Mouse (Mus musculus) limb, embryonic 11.5 days (tissue): ENCODE measurements at regions not wholly inside any gene's neighbourhood (a gene's known extent, or its start where the extent isn't known, plus 50 kb on each side); places are given as distances from the start of the nearest gene placed in this dataset.
"Not testable (repeated sequence)": the region's sequence is repeated elsewhere in the genome, so short reads cannot be mapped to it uniquely, and the experiment has no call there.

Experiments
- ATAC-seq: fragments of 200-750 bp; cut with Nextera tagmentation; 2 replicates; pipeline ENCODE4 v1.8.0; 2017; ENCODE audit warnings: low read depth; ENCODE audit not compliant: insufficient number of reproducible peaks, low FRiP score, low TSS enrichment
- DNase-seq: peaks from one replicate; pipeline ENCODE4 v3.0.0-alpha.2; 2015; ENCODE audit warnings: low spot score
- H3K27ac ChIP-seq: fragments of 300-500 bp; sonication (generic); replicated peaks from 2 replicates; pipeline ENCODE4 v1.5.1; 2014; ENCODE audit warnings: low read depth, mild to moderate bottlenecking, low read length
- H3K27me3 ChIP-seq: fragments of 300-500 bp; sonication (generic); 2 replicates; pipeline ENCODE4 v1.6.1; 2014; ENCODE audit warnings: mild to moderate bottlenecking, low read length, mixed read lengths; ENCODE audit not compliant: control insufficient read depth, insufficient read depth
- H3K36me3 ChIP-seq: fragments of 300-500 bp; sonication (generic); 2 replicates; pipeline ENCODE4 v1.6.1; 2014; ENCODE audit warnings: mild to moderate bottlenecking, low read length, moderate library complexity, mixed read lengths; ENCODE audit not compliant: control insufficient read depth, insufficient read depth
- H3K4me1 ChIP-seq: fragments of 300-500 bp; sonication (generic); 2 replicates; pipeline ENCODE4 v1.6.1; 2014; ENCODE audit warnings: low read length, mixed read lengths; ENCODE audit not compliant: control insufficient read depth, insufficient read depth
- H3K4me2 ChIP-seq: fragments of 300-500 bp; sonication (generic); 2 replicates; pipeline ENCODE4 v1.6.1; 2014; ENCODE audit warnings: low read depth, mild to moderate bottlenecking, moderate library complexity; ENCODE audit not compliant: severe bottlenecking
- H3K4me3 ChIP-seq: fragments of 300-500 bp; sonication (generic); 2 replicates; pipeline ENCODE4 v1.5.1; 2014; ENCODE audit warnings: low read depth, low read length
- H3K9ac ChIP-seq: fragments of 300-500 bp; sonication (generic); 2 replicates; pipeline ENCODE4 v1.6.1; 2014; ENCODE audit warnings: mild to moderate bottlenecking, low read length
- H3K9me3 ChIP-seq: fragments of 300-500 bp; sonication (generic); 2 replicates; pipeline ENCODE4 v1.6.1; 2016; ENCODE audit warnings: low read length; ENCODE audit not compliant: control insufficient read depth
- WGBS: fragments of 180-500 bp; shearing (Covaris S2); extraction: QIAGEN DNeasy Blood & Tissue Kit; methylation state at CpG from one replicate; pipeline ENCODE4 v1.1.7; 2014; 5-methylcytosine and 5-hydroxymethylcytosine counted together

- no peaks in the 10 kb centered on the region for H3K36me3 ChIP-seq
- no peak overlapping the region for H3K4me2 ChIP-seq
- WGBS, result 59% methylated on average over 1 of the region's 1 CpGs
- no peak overlapping the region for H3K27ac ChIP-seq
- H3K9me3 ChIP-seq, result no peaks in the 10 kb centered on the region
- H3K4me3 ChIP-seq, result no peak overlapping the region
- H3K4me1 ChIP-seq, result no peaks in the 10 kb centered on the region
- ATAC-seq, result no peak
- no peaks in the 10 kb centered on the region for H3K27me3 ChIP-seq
- DNase-seq, result no peak
- H3K9ac ChIP-seq, result no peak overlapping the region
Observed at GRCm38 (mm10) chrX:122935358-122935757, 94.1 kb downstream of the Gm17521 start.

- ATAC-seq (no peak), DNase-seq (no peak)
- no peak overlapping the region for H3K4me3 ChIP-seq
- no peaks in the 10 kb centered on the region for H3K4me1 ChIP-seq
- no peaks in the 10 kb centered on the region for H3K36me3 ChIP-seq
- H3K9ac ChIP-seq, result no peak overlapping the region
- H3K4me2 ChIP-seq, result no peak overlapping the region
- no peaks in the 10 kb centered on the region for H3K9me3 ChIP-seq
- no peaks in the 10 kb centered on the region for H3K27me3 ChIP-seq
- 68% methylated on average over 1 of the region's 1 CpGs for WGBS
- H3K27ac ChIP-seq, result no peak overlapping the region
Observed at GRCm38 (mm10) chrX:122892682-122893081, 136.8 kb downstream of the Gm17521 start.

- Histone ChIP-seq H3K4me1 (no peaks in the 10 kb centered on the region), H3K4me2 (no peak overlapping the region), H3K27ac (no peak overlapping the region), H3K9me3 (no peaks in the 10 kb centered on the region), H3K36me3 (no peaks in the 10 kb centered on the region), H3K9ac (no peak overlapping the region), H3K27me3 (no peaks in the 10 kb centered on the region), H3K4me3 (no peak overlapping the region)
- WGBS, result 53% methylated on average over 1 of the region's 1 CpGs
- DNase-seq, result no peak
- ATAC-seq, result no peak
Observed at GRCm38 (mm10) chrX:122854453-122854852, 175.0 kb downstream of the Gm17521 start.

GRCm38 (mm10) chrX:122831222-122831621 is 198.2 kb downstream of the Gm17521 start:
- ATAC-seq, H3K9ac ChIP-seq, H3K4me3 ChIP-seq, DNase-seq, H3K4me1 ChIP-seq, H3K36me3 ChIP-seq, H3K4me2 ChIP-seq, H3K27ac ChIP-seq, H3K9me3 ChIP-seq, H3K27me3 ChIP-seq: not testable (repeated sequence)

GRCm38 (mm10) chrX:122826035-122826434 is 203.4 kb downstream of the Gm17521 start:
- Histone ChIP-seq H3K27ac (no peak overlapping the region), H3K36me3 (no peaks in the 10 kb centered on the region), H3K4me2 (no peak overlapping the region), H3K27me3 (no peaks in the 10 kb centered on the region), H3K4me1 (no peaks in the 10 kb centered on the region), H3K9me3 (no peaks in the 10 kb centered on the region), H3K9ac (no peak overlapping the region), H3K4me3 (no peak overlapping the region)
- ATAC-seq, result no peak
- peak; percentile 25 for DNase-seq
- 13% methylated on average over 4 of the region's 4 CpGs for WGBS
